Mouse (Mus musculus) ES-Bruce4 (cell line): ENCODE data around the gene Itga1. TPM values are rescaled to one million over a fixed set of nuclear protein-coding genes. Genes with fewer than 3 reads are reported as not detected.

Source experiments
- H3K27ac ChIP-seq: 2 replicates; pipeline ENCODE4 v1.5.1; 2012; ENCODE audit warnings: low read length, inconsistent platforms; ENCODE audit not compliant: insufficient read depth
- H3K27me3 ChIP-seq: 2 replicates; pipeline ENCODE4 v1.6.1; 2012; ENCODE audit warnings: mild to moderate bottlenecking, low read length, inconsistent platforms; ENCODE audit not compliant: control insufficient read depth, poor library complexity, insufficient read depth, severe bottlenecking
- H3K36me3 ChIP-seq: 2 replicates; pipeline ENCODE4 v1.6.1; 2012; ENCODE audit warnings: inconsistent platforms, mild to moderate bottlenecking, low read length, moderate library complexity; ENCODE audit not compliant: control insufficient read depth, poor library complexity, insufficient read depth, severe bottlenecking
- H3K4me1 ChIP-seq: one replicate; pipeline ENCODE4 v1.8.1; 2011; ENCODE audit warnings: low read length; ENCODE audit not compliant: control insufficient read depth, insufficient read depth
- H3K4me3 ChIP-seq: 2 replicates; pipeline ENCODE4 v1.5.1; 2011; ENCODE audit warnings: low read depth, mild to moderate bottlenecking, low read length
- H3K9ac ChIP-seq: 2 replicates; pipeline ENCODE4 v1.6.1; 2012; ENCODE audit warnings: low read depth, mild to moderate bottlenecking, inconsistent platforms; ENCODE audit not compliant: poor library complexity, severe bottlenecking
- H3K9me3 ChIP-seq: replicated peaks from 2 replicates; pipeline ENCODE4 v1.6.1; 2012; ENCODE audit warnings: mild to moderate bottlenecking, low read length, inconsistent platforms; ENCODE audit not compliant: control insufficient read depth, poor library complexity, insufficient read depth, severe bottlenecking
- CTCF ChIP-seq: IDR thresholded peaks from one replicate; pipeline ENCODE4 v1.8.1; 2011; ENCODE audit warnings: low read depth, low read length
- EP300 ChIP-seq: IDR thresholded peaks from 2 replicates; pipeline ENCODE4 v1.6.1; 2011; ENCODE audit warnings: low read depth, low read length; ENCODE audit not compliant: insufficient read depth
- POLR2A ChIP-seq: IDR thresholded peaks from one replicate; pipeline ENCODE4 v1.8.1; 2011; ENCODE audit warnings: low read length; ENCODE audit not compliant: insufficient read depth
- polyA plus RNA-seq: library from polyadenylated mRNA; stranded (reverse); fragments of >200 nt; gene quantifications from 2 replicates; pipeline ENCODE4 v1.2.4, GENCODE M21; 2011; ENCODE audit warnings: low read depth; ENCODE audit not compliant: missing spikeins, insufficient read depth, insufficient read length

Itga1 gene
- polyA plus RNA-seq, 1 experiment, result 5.2 TPM

- no peaks in the 10 kb centered on the region for H3K36me3 ChIP-seq
- H3K27ac ChIP-seq, result no peak overlapping the region
- no peak overlapping the region for H3K9ac ChIP-seq
- TF ChIP-seq POLR2A, result no peak
- no peak for TF ChIP-seq CTCF
- no peak for TF ChIP-seq EP300
- no peak overlapping the region for H3K4me3 ChIP-seq
- H3K9me3 ChIP-seq, result peaks cover 8% of the 10 kb centered on the region; the same call in 1 of the 2 replicates
- H3K4me1 ChIP-seq, result no peaks in the 10 kb centered on the region
- no peaks in the 10 kb centered on the region for H3K27me3 ChIP-seq
Observed at GRCm38 (mm10) chr13:115107436-115107835, 5.7 kb upstream of the Itga1 start.

- no peak overlapping the region for H3K27ac ChIP-seq
- TF ChIP-seq POLR2A, result no peak
- TF ChIP-seq EP300, result no peak
- TF ChIP-seq CTCF, result no peak
- no peak overlapping the region for H3K4me3 ChIP-seq
- H3K9ac ChIP-seq, result no peak overlapping the region
- H3K4me1 ChIP-seq, result no peaks in the 10 kb centered on the region
- no peaks in the 10 kb centered on the region for H3K36me3 ChIP-seq
- H3K9me3 ChIP-seq, result peaks cover 8% of the 10 kb centered on the region; the same call in 1 of the 2 replicates
- no peaks in the 10 kb centered on the region for H3K27me3 ChIP-seq
Observed at GRCm38 (mm10) chr13:115106183-115106582, 4.4 kb upstream of the Itga1 start.

DNA sequence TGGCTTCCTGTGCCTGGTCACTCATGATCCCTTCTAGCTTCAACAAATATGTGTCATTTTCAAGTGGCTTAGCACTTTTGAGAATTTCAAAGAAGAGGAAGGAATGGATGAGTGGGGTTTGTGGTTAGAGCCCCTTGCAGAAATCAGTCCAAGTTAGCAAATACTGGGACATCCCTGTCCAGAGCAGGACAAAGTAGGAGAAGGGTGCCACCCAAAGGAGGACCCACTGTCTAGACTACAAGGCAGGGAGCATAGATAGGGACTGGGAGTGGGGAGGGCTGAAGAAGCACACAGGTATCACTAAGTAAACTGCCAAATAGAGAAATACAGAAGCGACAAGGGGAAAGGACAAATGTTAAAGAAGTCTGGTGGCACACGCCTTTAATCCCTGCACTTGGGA is 990 bp upstream of the Itga1 start:
- Histone ChIP-seq H3K4me1 (no peaks in the 10 kb centered on the region), H3K4me3 (no peak overlapping the region), H3K9me3 (peaks cover 8% of the 10 kb centered on the region; the same call in 1 of the 2 replicates), H3K36me3 (no peaks in the 10 kb centered on the region), H3K9ac (no peak overlapping the region), H3K27ac (no peak overlapping the region), H3K27me3 (no peaks in the 10 kb centered on the region; the same call in 1 of the 2 replicates)
- TF ChIP-seq EP300, result no peak
- TF ChIP-seq POLR2A, result no peak
- no peak for TF ChIP-seq CTCF

GRCm38 (mm10) chr13:115100381-115101177 is 1.2 kb downstream of the Itga1 start:
- Histone ChIP-seq H3K4me1 (no peaks in the 10 kb centered on the region), H3K27me3 (no peaks in the 10 kb centered on the region; the same call in 1 of the 2 replicates), H3K36me3 (no peaks in the 10 kb centered on the region), H3K9ac (peak overlapping the region; percentile 19; the same call in 1 of the 2 replicates), H3K9me3 (peaks cover 8% of the 10 kb centered on the region; the same call in 1 of the 2 replicates), H3K4me3 (no peak overlapping the region), H3K27ac (no peak overlapping the region)
- TF ChIP-seq CTCF (no peak), EP300 (no peak), POLR2A (no peak)

DNA sequence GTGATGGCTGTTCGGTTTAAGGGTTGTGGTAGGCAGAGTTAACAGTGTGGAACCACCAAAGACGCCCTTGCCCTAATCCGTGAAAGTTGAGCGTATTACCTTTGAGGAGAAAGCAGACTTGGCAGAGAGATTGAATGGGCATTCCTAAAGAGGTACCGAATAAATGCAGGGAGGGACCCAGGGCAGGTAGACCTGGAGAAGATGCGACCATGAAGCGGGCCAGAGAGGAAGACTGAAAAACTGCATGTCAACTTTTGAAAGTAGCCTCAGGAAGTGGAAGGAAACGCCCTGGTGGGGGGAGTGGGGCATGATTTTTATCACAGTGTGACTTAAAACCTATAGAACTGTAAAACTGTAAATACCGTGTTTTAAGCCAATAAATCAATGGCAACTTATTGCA is 2.4 kb downstream of the Itga1 start:
- TF ChIP-seq POLR2A (no peak), EP300 (no peak), CTCF (no peak)
- Histone ChIP-seq H3K36me3 (no peaks in the 10 kb centered on the region), H3K9me3 (peaks cover 8% of the 10 kb centered on the region; the same call in 1 of the 2 replicates), H3K27ac (no peak overlapping the region), H3K4me1 (no peaks in the 10 kb centered on the region), H3K4me3 (no peak overlapping the region), H3K9ac (no peak overlapping the region), H3K27me3 (no peaks in the 10 kb centered on the region; the same call in 1 of the 2 replicates)

GRCm38 (mm10) chr13:115098227-115098626 is 3.5 kb downstream of the Itga1 start:
- Histone ChIP-seq H3K27me3 (no peaks in the 10 kb centered on the region; the same call in 1 of the 2 replicates), H3K4me1 (no peaks in the 10 kb centered on the region), H3K36me3 (no peaks in the 10 kb centered on the region), H3K9me3 (no peaks in the 10 kb centered on the region; the same call in 1 of the 2 replicates), H3K4me3 (no peak overlapping the region), H3K27ac (no peak overlapping the region), H3K9ac (no peak overlapping the region)
- no peak for TF ChIP-seq POLR2A
- TF ChIP-seq EP300, result no peak
- TF ChIP-seq CTCF, result no peak
